Mouse (Mus musculus) kidney, embryonic 16.5 days (tissue): ENCODE data around the gene Fam72a. TPM values are rescaled to one million over a fixed set of nuclear protein-coding genes. Genes with fewer than 3 reads are reported as not detected.

Source experiments
- ATAC-seq: fragments of 200-750 bp; cut with Nextera tagmentation; 2 replicates; pipeline ENCODE4 v1.8.0; 2017; ENCODE audit warnings: moderate TSS enrichment; ENCODE audit not compliant: low FRiP score, low TSS enrichment
- H3K27ac ChIP-seq: fragments of 300-500 bp; sonication (generic); 2 replicates; pipeline ENCODE4 v1.5.1; 2014; ENCODE audit warnings: low read length
- H3K27me3 ChIP-seq: fragments of 300-500 bp; sonication (generic); 2 replicates; pipeline ENCODE4 v1.6.1; 2014; ENCODE audit warnings: low read length, control low read depth, mixed read lengths; ENCODE audit not compliant: insufficient read depth
- H3K36me3 ChIP-seq: fragments of 300-500 bp; sonication (generic); 2 replicates; pipeline ENCODE4 v1.6.1; 2014; ENCODE audit warnings: low read length, control low read depth, mixed read lengths; ENCODE audit not compliant: insufficient read depth
- H3K4me1 ChIP-seq: fragments of 300-500 bp; sonication (generic); 2 replicates; pipeline ENCODE4 v1.6.1; 2014; ENCODE audit warnings: low read length, control low read depth, mixed read lengths; ENCODE audit not compliant: insufficient read depth
- H3K4me2 ChIP-seq: fragments of 300-500 bp; sonication (generic); replicated peaks from 2 replicates; pipeline ENCODE4 v1.6.1; 2014; ENCODE audit warnings: low read depth, low read length
- H3K4me3 ChIP-seq: fragments of 300-500 bp; sonication (generic); 2 replicates; pipeline ENCODE4 v1.5.1; 2014; ENCODE audit warnings: mild to moderate bottlenecking, low read length
- H3K9ac ChIP-seq: fragments of 300-500 bp; sonication (generic); replicated peaks from 2 replicates; pipeline ENCODE4 v1.6.1; 2014; ENCODE audit warnings: low read length
- H3K9me3 ChIP-seq: fragments of 300-500 bp; sonication (generic); 2 replicates; pipeline ENCODE4 v1.6.1; 2016; ENCODE audit warnings: low read length, control low read depth
- WGBS: fragments of 180-500 bp; shearing (Covaris S2); extraction: QIAGEN DNeasy Blood & Tissue Kit; methylation state at CpG from one replicate; pipeline ENCODE4 v1.1.7; 2014; 5-methylcytosine and 5-hydroxymethylcytosine counted together
- polyA plus RNA-seq: library from polyadenylated mRNA; unstranded; fragments of >200 nt; fragmentation: Nextera tagmentation; extraction: Ambion mirVana; gene quantifications from 2 replicates; pipeline ENCODE4 v1.2.1, GENCODE M21; 2015

The Fam72a gene
- polyA plus RNA-seq, 1 experiment from 2014 or later = 2.6 TPM

DNA sequence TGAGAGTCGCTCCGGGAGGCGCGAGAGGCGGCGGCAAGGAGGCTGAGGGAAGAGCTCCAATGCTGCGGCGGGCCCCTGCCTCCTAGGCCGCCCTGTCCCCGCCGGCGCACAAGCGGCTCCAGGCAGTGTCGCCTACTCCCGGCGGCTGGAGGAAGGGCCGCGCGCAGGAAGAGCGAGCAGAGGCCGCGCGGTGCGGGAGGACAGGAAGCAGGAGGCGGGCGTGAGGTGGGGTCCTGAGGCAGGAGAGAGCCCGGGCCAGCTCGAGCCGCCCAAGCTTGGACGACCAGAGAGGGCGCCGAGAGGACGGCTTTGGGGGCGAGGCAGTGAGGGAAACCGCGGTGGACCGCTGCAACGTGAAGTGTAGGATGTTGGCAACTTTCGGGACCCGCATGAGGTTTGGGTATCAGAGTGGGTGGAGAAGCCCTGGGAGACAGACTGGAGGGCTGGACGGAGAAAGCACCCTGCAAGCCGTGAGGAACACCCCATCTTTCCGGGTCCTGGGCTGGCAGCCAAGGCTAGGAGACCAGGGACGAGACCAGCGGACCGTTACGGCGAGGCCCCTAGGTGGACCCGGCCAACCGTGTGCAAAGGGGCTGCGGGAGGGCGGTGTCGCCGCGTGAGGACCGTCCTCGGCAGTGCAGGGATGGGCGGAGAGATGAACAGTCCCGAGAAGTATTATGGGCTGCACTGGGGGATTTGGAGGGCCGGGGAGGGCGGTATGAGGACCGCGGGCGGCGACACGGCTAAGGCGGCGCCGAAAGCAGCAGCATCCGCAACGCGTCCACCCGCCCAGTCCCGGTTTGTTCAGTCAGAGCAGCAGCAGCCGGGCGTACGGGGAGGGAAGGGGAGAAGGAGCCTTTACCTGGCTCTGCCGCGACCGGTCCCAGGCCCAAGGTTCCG, 1.1 kb upstream of the Fam72a start:
- no peaks in the 10 kb centered on the region for H3K27me3 ChIP-seq
- peak overlapping the region; percentile 63 for H3K4me3 ChIP-seq
- H3K36me3 ChIP-seq = no peaks in the 10 kb centered on the region
- peaks cover 41% of the 10 kb centered on the region for H3K4me1 ChIP-seq
- no peaks in the 10 kb centered on the region for H3K9me3 ChIP-seq
- peak; percentile 64 for ATAC-seq
- peak overlapping the region; percentile 82 for H3K9ac ChIP-seq
- peak overlapping the region; percentile 96 for H3K27ac ChIP-seq
- H3K4me2 ChIP-seq = peak overlapping the region; percentile 95
- under 1% methylated on average over 81 of the region's 81 CpGs for WGBS

- Histone ChIP-seq H3K27ac (peak overlapping the region; percentile 78), H3K4me2 (peak overlapping the region; percentile 88), H3K4me3 (peak overlapping the region; percentile 63), H3K4me1 (peaks cover 32% of the 10 kb centered on the region), H3K36me3 (no peaks in the 10 kb centered on the region), H3K9me3 (no peaks in the 10 kb centered on the region), H3K9ac (peak overlapping the region; percentile 73), H3K27me3 (no peaks in the 10 kb centered on the region)
- ATAC-seq = peak; percentile 1; the same call in 1 of the 2 replicates
- WGBS = under 1% methylated on average over 34 of the region's 34 CpGs
Observed at GRCm38 (mm10) chr1:131528081-131528507, 391 bp downstream of the Fam72a start.

GRCm38 (mm10) chr1:131528561-131529166, 961 bp downstream of the Fam72a start:
- Histone ChIP-seq H3K27me3 (no peaks in the 10 kb centered on the region), H3K4me3 (peak overlapping the region; percentile 63), H3K27ac (peak overlapping the region; percentile 78), H3K4me2 (peak overlapping the region; percentile 88), H3K9me3 (no peaks in the 10 kb centered on the region), H3K9ac (peak overlapping the region; percentile 73), H3K4me1 (peaks cover 26% of the 10 kb centered on the region), H3K36me3 (no peaks in the 10 kb centered on the region)
- under 1% methylated on average over 9 of the region's 9 CpGs for WGBS
- ATAC-seq = no peak

GRCm38 (mm10) chr1:131539771-131540170, 12.1 kb downstream of the Fam72a start:
- H3K9me3 ChIP-seq = no peaks in the 10 kb centered on the region
- H3K27me3 ChIP-seq = no peaks in the 10 kb centered on the region
- H3K4me3 ChIP-seq = no peak overlapping the region
- no peaks in the 10 kb centered on the region for H3K36me3 ChIP-seq
- WGBS = 95% methylated on average over 4 of the region's 4 CpGs
- H3K27ac ChIP-seq = no peak overlapping the region
- no peak overlapping the region for H3K9ac ChIP-seq
- no peak overlapping the region for H3K4me2 ChIP-seq
- ATAC-seq = no peak
- H3K4me1 ChIP-seq = no peaks in the 10 kb centered on the region

GRCm38 (mm10) chr1:131540795-131541194, 13.1 kb downstream of the Fam72a start:
- H3K4me1 ChIP-seq = no peaks in the 10 kb centered on the region

GRCm38 (mm10) chr1:131541431-131541830, 13.7 kb downstream of the Fam72a start:
- 34% methylated on average over 3 of the region's 3 CpGs for WGBS
- no peak overlapping the region for H3K4me2 ChIP-seq
- H3K9ac ChIP-seq = no peak overlapping the region
- no peaks in the 10 kb centered on the region for H3K36me3 ChIP-seq
- ATAC-seq = no peak
- H3K27ac ChIP-seq = no peak overlapping the region
- H3K4me3 ChIP-seq = no peak overlapping the region
- no peaks in the 10 kb centered on the region for H3K4me1 ChIP-seq
- no peaks in the 10 kb centered on the region for H3K27me3 ChIP-seq
- no peaks in the 10 kb centered on the region for H3K9me3 ChIP-seq

More at GRCm38 (mm10) chr1:131540795-131541194, 13.1 kb downstream of the Fam72a start:
- 60% methylated on average over 5 of the region's 5 CpGs for WGBS
- Histone ChIP-seq H3K4me2 (no peak overlapping the region), H3K4me3 (no peak overlapping the region), H3K9ac (no peak overlapping the region), H3K9me3 (no peaks in the 10 kb centered on the region), H3K27me3 (no peaks in the 10 kb centered on the region), H3K36me3 (no peaks in the 10 kb centered on the region), H3K27ac (no peak overlapping the region)
- no peak for ATAC-seq

GRCm38 (mm10) chr1:131541903-131542302, 14.2 kb downstream of the Fam72a start:
- Histone ChIP-seq H3K9ac (no peak overlapping the region), H3K9me3 (no peaks in the 10 kb centered on the region), H3K36me3 (no peaks in the 10 kb centered on the region), H3K4me3 (no peak overlapping the region), H3K27ac (no peak overlapping the region), H3K27me3 (no peaks in the 10 kb centered on the region), H3K4me2 (no peak overlapping the region), H3K4me1 (no peaks in the 10 kb centered on the region)
- WGBS = 89% methylated on average over 5 of the region's 5 CpGs
- no peak for ATAC-seq

DNA sequence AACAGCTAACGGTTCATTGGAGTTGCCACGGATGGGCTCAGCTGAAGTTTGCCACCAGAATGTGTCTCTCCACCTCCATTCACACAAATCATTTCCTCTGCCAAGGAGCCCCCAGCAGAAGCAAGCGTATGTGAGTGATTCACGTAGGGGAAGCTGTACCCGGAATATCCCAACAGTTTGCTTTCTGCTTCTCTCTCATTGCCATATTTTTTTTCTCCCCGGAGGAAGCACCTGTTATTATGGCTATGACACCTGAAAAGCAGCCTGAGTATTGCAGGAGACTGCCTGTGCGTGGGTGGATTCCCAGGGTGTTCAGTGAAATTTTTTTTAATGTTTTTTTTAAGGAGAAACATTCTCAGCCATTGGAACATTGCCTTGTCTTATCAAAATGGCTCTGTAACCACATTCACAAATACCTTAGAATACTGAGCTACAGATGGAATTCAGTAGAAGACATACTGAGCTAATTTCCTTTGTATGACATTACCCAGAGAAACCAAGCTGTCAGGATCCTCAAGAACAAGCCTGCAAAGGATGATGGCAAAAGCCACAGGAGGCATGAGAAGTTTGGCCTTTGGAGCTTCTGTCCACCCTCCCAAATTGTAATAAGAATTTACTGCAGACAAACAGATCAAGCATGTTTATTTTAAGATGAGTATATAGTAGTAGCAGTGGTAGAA, 16.3 kb downstream of the Fam72a start:
- ATAC-seq = no peak
- Histone ChIP-seq H3K36me3 (no peaks in the 10 kb centered on the region), H3K27ac (no peak overlapping the region), H3K9me3 (no peaks in the 10 kb centered on the region), H3K27me3 (no peaks in the 10 kb centered on the region), H3K4me1 (no peaks in the 10 kb centered on the region), H3K9ac (no peak overlapping the region), H3K4me2 (no peak overlapping the region), H3K4me3 (no peak overlapping the region)
- WGBS = 51% methylated on average over 7 of the region's 7 CpGs

- H3K36me3 ChIP-seq = no peaks in the 10 kb centered on the region
- H3K9ac ChIP-seq = no peak overlapping the region
- H3K4me3 ChIP-seq = no peak overlapping the region
- ATAC-seq = no peak
- H3K4me1 ChIP-seq = no peaks in the 10 kb centered on the region
- H3K27ac ChIP-seq = no peak overlapping the region
- no peaks in the 10 kb centered on the region for H3K9me3 ChIP-seq
- 74% methylated on average over 13 of the region's 13 CpGs for WGBS
- no peak overlapping the region for H3K4me2 ChIP-seq
- H3K27me3 ChIP-seq = no peaks in the 10 kb centered on the region
Observed at GRCm38 (mm10) chr1:131546798-131547690, 19.3 kb downstream of the Fam72a start.
